ENCODE assay signal across 16 mouse cellular contexts in the genomic region with DNA sequence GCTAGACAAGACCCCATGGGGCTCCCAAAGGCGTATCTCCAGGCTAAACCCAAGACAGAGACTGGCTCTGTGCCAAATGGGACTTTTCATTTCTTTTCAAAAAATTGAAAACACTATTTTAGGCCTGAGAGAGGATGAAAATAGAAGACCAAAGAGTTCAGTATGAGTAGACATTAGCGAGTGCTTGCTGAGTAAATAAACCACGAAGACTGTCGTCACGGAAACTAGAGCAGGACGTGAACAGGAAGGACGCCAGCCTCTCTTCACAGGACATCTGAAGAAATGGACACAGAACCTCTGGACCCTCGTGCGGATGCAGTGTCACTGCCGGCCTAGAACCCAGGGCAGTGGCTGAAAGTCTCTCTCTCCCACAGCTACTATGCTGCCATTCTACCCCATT. TPM values are rescaled to one million over a fixed set of nuclear protein-coding genes. Genes with fewer than 3 reads are reported as not detected.
DNase-seq lines count a peak whose midpoint lies in the region; ATAC-seq lines count a peak whose summit lies in the region.
"Had no signal": no experiment of that assay in that cellular context is flagged by ENCODE, and none has a peak within 500 bp of the region (broad histone marks: within the 10 kb centered on the region; RNA-seq: fewer than 3 reads in every experiment).

No protein-coding gene starts in this region.

- H3K27me3 ChIP-seq in embryonic facial prominence, embryonic 14.5 days (replicated peaks; ENCODE audit: control insufficient read depth, insufficient read depth, low read length) = no peaks in the 10 kb centered on the region
- H3K27me3 ChIP-seq in embryonic facial prominence, embryonic 10.5 days (replicated peaks; ENCODE audit: low read depth, poor library complexity, severe bottlenecking) = no peaks in the 10 kb centered on the region
- H3K27me3 ChIP-seq in heart, embryonic 10.5 days (ENCODE audit: insufficient read depth, poor library complexity, severe bottlenecking) = no peaks in the 10 kb centered on the region
- H3K27me3 ChIP-seq: forebrain, embryonic 12.5 days; midbrain, embryonic 13.5 days had no signal

- peak; percentile 9 for DNase-seq in embryonic facial prominence, embryonic 14.5 days (ENCODE audit: low spot score)
- DNase-seq in embryonic facial prominence, embryonic 10.5 days (ENCODE audit: low spot score) = no peak
- DNase-seq in heart, postnatal 10 days = peak; percentile 13 to 15
- DNase-seq in heart, embryonic 10.5 days (ENCODE audit: low spot score) = no peak
- DNase-seq in A20 (ENCODE audit: low read depth, low spot score) = peak; percentile 51
- no peak for DNase-seq in spleen, postnatal 10 days (ENCODE audit: low spot score in 2 of 2)
- DNase-seq in frontal cortex, postnatal 36 days (ENCODE audit: low spot score in 2 of 2) = no peak
- DNase-seq: adrenal gland, adult 8-10 months; gastrocnemius, postnatal 14 days; layer of hippocampus, adult 9-11 months; right cerebral cortex, postnatal 25 days; thymus, adult 18-20 months had no signal

- intact Hi-C loops in heart, postnatal 10 days (cut with DNase I) = no loop called here

- no peak overlapping the region for H3K9ac ChIP-seq in embryonic facial prominence, embryonic 14.5 days (ENCODE audit: low read depth, low read length)
- H3K9ac ChIP-seq: forebrain, embryonic 12.5 days; midbrain, embryonic 13.5 days had no signal

- H3K9me3 ChIP-seq in embryonic facial prominence, embryonic 14.5 days (ENCODE audit: control insufficient read depth, low read length) = no peaks in the 10 kb centered on the region
- no peaks in the 10 kb centered on the region for H3K9me3 ChIP-seq in embryonic facial prominence, embryonic 10.5 days
- H3K9me3 ChIP-seq in heart, embryonic 10.5 days = no peaks in the 10 kb centered on the region
- H3K9me3 ChIP-seq: forebrain, embryonic 12.5 days; G1E; midbrain, embryonic 13.5 days had no signal

- no peak for ATAC-seq in embryonic facial prominence, embryonic 14.5 days (ENCODE audit: low read depth)
- ATAC-seq in inflammation-experienced regulatory T-cells, adult 6 months = peak; percentile 82
- ATAC-seq: midbrain, embryonic 13.5 days had no signal

- H3K4me2 ChIP-seq in embryonic facial prominence, embryonic 14.5 days (ENCODE audit: low read depth, low read length) = no peak overlapping the region
- H3K4me2 ChIP-seq: forebrain, embryonic 12.5 days; midbrain, embryonic 13.5 days had no signal

- H3K27ac ChIP-seq in embryonic facial prominence, embryonic 14.5 days (replicated peaks; ENCODE audit: low read depth, low read length) = no peak overlapping the region
- no peak overlapping the region for H3K27ac ChIP-seq in embryonic facial prominence, embryonic 10.5 days (replicated peaks)
- H3K27ac ChIP-seq in heart, embryonic 10.5 days = no peak overlapping the region
- H3K27ac ChIP-seq: forebrain, embryonic 12.5 days; midbrain, embryonic 13.5 days had no signal

- no peaks in the 10 kb centered on the region for H3K36me3 ChIP-seq in embryonic facial prominence, embryonic 14.5 days (ENCODE audit: control insufficient read depth, insufficient read depth, low read length)
- no peaks in the 10 kb centered on the region for H3K36me3 ChIP-seq in embryonic facial prominence, embryonic 10.5 days (replicated peaks)
- H3K36me3 ChIP-seq in heart, embryonic 10.5 days = no peaks in the 10 kb centered on the region
- H3K36me3 ChIP-seq: forebrain, embryonic 12.5 days; G1E; midbrain, embryonic 13.5 days had no signal

- H3K4me1 ChIP-seq in embryonic facial prominence, embryonic 14.5 days (ENCODE audit: control insufficient read depth, insufficient read depth, low read length) = no peaks in the 10 kb centered on the region
- H3K4me1 ChIP-seq in embryonic facial prominence, embryonic 10.5 days = no peaks in the 10 kb centered on the region
- no peaks in the 10 kb centered on the region for H3K4me1 ChIP-seq in heart, embryonic 10.5 days
- H3K4me1 ChIP-seq: forebrain, embryonic 12.5 days; midbrain, embryonic 13.5 days had no signal

- H3K4me3 ChIP-seq in embryonic facial prominence, embryonic 14.5 days (ENCODE audit: low read depth, low read length) = no peak overlapping the region
- no peak overlapping the region for H3K4me3 ChIP-seq in embryonic facial prominence, embryonic 10.5 days
- no peak overlapping the region for H3K4me3 ChIP-seq in heart, embryonic 10.5 days
- H3K4me3 ChIP-seq: forebrain, embryonic 12.5 days; midbrain, embryonic 13.5 days had no signal

- WGBS in embryonic facial prominence, embryonic 14.5 days = 68% methylated on average over 8 of the region's 10 CpGs
- WGBS in embryonic facial prominence, embryonic 10.5 days = 84% methylated on average over 10 of the region's 10 CpGs
- 79% methylated on average over 10 of the region's 10 CpGs for WGBS in heart, embryonic 10.5 days

RNA-seq across cellular contexts. Expression of a gene that starts 8.8 kb away (rescaled TPM):
- 0.38 TPM in 1 of 2 replicates, not detected in the other for polyA plus RNA-seq in embryonic facial prominence, embryonic 14.5 days (2014; fragmentation: Nextera tagmentation; extraction: Ambion mirVana)
- polyA plus RNA-seq in embryonic facial prominence, embryonic 10.5 days (2016; fragmentation: Nextera tagmentation; extraction: Ambion mirVana) = not detected in 2 replicates
- total RNA-seq in heart, postnatal 10 days (2021) = under 1 TPM in 1 of 2 experiments, not detected in 1; 0.27 TPM
- polyA plus RNA-seq in heart, embryonic 10.5 days (2016; fragmentation: Nextera tagmentation; extraction: Ambion mirVana) = 0.24 TPM in 1 of 2 replicates, not detected in the other
- polyA plus RNA-seq in inflammation-experienced regulatory T-cells, adult 6 months (2017; shearing (Covaris generic)) = 10 to 100 TPM; 30.0 to 62.6 (median 42.9) TPM
- total RNA-seq: gastrocnemius, postnatal 14 days had no signal
- polyA plus RNA-seq: forebrain, embryonic 12.5 days; G1E; midbrain, embryonic 13.5 days had no signal

Comparison
In these comparisons a context has a peak if more than half of its experiments do, and no peak if none do; other contexts are left out.
1. DNase-seq: peak in embryonic facial prominence, embryonic 14.5 days (single experiment), heart, postnatal 10 days (2 of 2) and A20 (single experiment); none in embryonic facial prominence, embryonic 10.5 days (single experiment), heart, embryonic 10.5 days (single experiment), spleen, postnatal 10 days (0 of 2) and frontal cortex, postnatal 36 days (0 of 2).
2. RNA of a gene that starts 8.8 kb away (polyA plus RNA-seq): 30.0 to 62.6 TPM in inflammation-experienced regulatory T-cells, adult 6 months; 0.38 TPM in embryonic facial prominence, embryonic 14.5 days, 0.24 TPM in heart, embryonic 10.5 days and not detected in embryonic facial prominence, embryonic 10.5 days; every median in the first group is over 10 times any median in the second.